Mouse (Mus musculus) hindbrain, postnatal 0 days (tissue): Measurements from ENCODE around the gene Psmb7. TPM values are rescaled to one million over a fixed set of nuclear protein-coding genes. Genes with fewer than 3 reads are reported as not detected.

Experiments used
- ATAC-seq: fragments of 200-750 bp; cut with Nextera tagmentation; 2 replicates; pipeline ENCODE4 v1.8.0; 2017; ENCODE audit warnings: mild to moderate bottlenecking, moderate TSS enrichment, moderate library complexity
- DNase-seq: peaks from one replicate; pipeline ENCODE4 v3.0.0-alpha.2; 2015; ENCODE audit warnings: low spot score
- H3K27ac ChIP-seq: fragments of 300-500 bp; sonication (generic); 2 replicates; pipeline ENCODE4 v1.5.1; 2014; ENCODE audit warnings: mild to moderate bottlenecking
- H3K27me3 ChIP-seq: fragments of 300-500 bp; sonication (generic); 2 replicates; pipeline ENCODE4 v1.6.1; 2014; ENCODE audit warnings: low read length, mixed read lengths; ENCODE audit not compliant: insufficient read depth
- H3K36me3 ChIP-seq: fragments of 300-500 bp; sonication (generic); 2 replicates; pipeline ENCODE4 v1.6.1; 2014; ENCODE audit warnings: low read length, mixed read lengths; ENCODE audit not compliant: insufficient read depth
- H3K4me1 ChIP-seq: fragments of 300-500 bp; sonication (generic); 2 replicates; pipeline ENCODE4 v1.6.1; 2014; ENCODE audit warnings: antibody characterized with exemption, low read length, mixed read lengths; ENCODE audit not compliant: insufficient read depth
- H3K4me2 ChIP-seq: fragments of 300-500 bp; sonication (generic); 2 replicates; pipeline ENCODE4 v1.6.1; 2014; ENCODE audit warnings: low read depth, mild to moderate bottlenecking, low read length, moderate library complexity, mixed read lengths
- H3K4me3 ChIP-seq: fragments of 300-500 bp; sonication (generic); 2 replicates; pipeline ENCODE4 v1.5.1; 2014; ENCODE audit warnings: low read length
- H3K9ac ChIP-seq: fragments of 300-500 bp; sonication (generic); replicated peaks from 2 replicates; pipeline ENCODE4 v1.6.1; 2014; ENCODE audit warnings: mild to moderate bottlenecking, low read length, moderate library complexity, mixed read lengths
- H3K9me3 ChIP-seq: fragments of 300-500 bp; sonication (generic); 2 replicates; pipeline ENCODE4 v1.6.1; 2016; ENCODE audit warnings: low read length, mixed read lengths
- CTCF ChIP-seq: IDR thresholded peaks from 2 replicates; pipeline ENCODE4 v1.5.1; 2016; ENCODE audit warnings: antibody characterized with exemption, control low read depth, low read depth
- WGBS: fragments of 180-500 bp; shearing (Covaris S2); extraction: QIAGEN DNeasy Blood & Tissue Kit; methylation state at CpG from one replicate; pipeline ENCODE4 v1.1.7; 2014; 5-methylcytosine and 5-hydroxymethylcytosine counted together
- polyA plus RNA-seq: library from polyadenylated mRNA; unstranded; fragments of >200 nt; fragmentation: Nextera tagmentation; extraction: Ambion mirVana; gene quantifications from 2 replicates; pipeline ENCODE4 v1.2.1, GENCODE M21; 2015
- total RNA-seq: library from RNA; depleted of rRNA; stranded (reverse); fragments of >200 nt; gene quantifications from 2 replicates; pipeline ENCODE4 v1.2.3, GENCODE M21; 2014

Gene Psmb7
- total and polyA plus RNA-seq, 2 experiments from 2014 or later: 178 to 300 TPM

GRCm38 (mm10) chr2:38645936-38646335 lies 2.0 kb upstream of the Psmb7 start:
- WGBS: 0% methylated on average over 3 of the region's 3 CpGs
- Histone ChIP-seq H3K4me3 (no peak overlapping the region), H3K27me3 (no peaks in the 10 kb centered on the region), H3K9me3 (no peaks in the 10 kb centered on the region), H3K27ac (no peak overlapping the region), H3K4me2 (no peak overlapping the region), H3K4me1 (0 out of 2 replicates have a peak, but pooled peaks cover 6% of the 10 kb centered on the region), H3K36me3 (0 out of 2 replicates have a peak, but pooled peaks cover 4% of the 10 kb centered on the region), H3K9ac (no peak overlapping the region)
- peak; percentile 78 for TF ChIP-seq CTCF
- peak; percentile 84 for DNase-seq
- peak; percentile 69 for ATAC-seq

DNA sequence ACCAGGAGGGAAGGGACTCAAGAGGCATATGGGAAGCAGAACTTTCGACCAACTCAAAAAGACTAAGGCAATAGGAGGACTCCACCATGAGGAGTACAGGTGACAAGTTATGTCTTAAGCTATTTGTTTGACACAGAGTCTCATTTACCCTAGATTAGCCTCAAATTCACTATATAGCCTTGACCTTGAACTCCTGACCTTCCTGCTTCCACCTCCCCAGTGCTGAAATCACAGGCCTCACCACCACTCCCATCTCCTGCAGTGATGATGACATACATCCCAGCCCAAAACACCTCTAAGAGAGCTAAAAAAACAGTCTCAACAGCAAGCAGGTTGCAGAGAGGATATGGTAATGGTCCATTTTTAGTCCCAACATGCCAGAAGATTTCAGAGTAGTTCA lies 2.1 kb downstream of the Psmb7 start:
- H3K4me2 ChIP-seq: no peak overlapping the region
- DNase-seq (no peak), ATAC-seq (no peak)
- H3K4me1 ChIP-seq: no peaks in the 10 kb centered on the region
- no peak overlapping the region for H3K9ac ChIP-seq
- no peak for TF ChIP-seq CTCF
- no peaks in the 10 kb centered on the region for H3K27me3 ChIP-seq
- H3K27ac ChIP-seq: no peak overlapping the region
- WGBS: 97% methylated on average over 1 of the region's 1 CpGs
- no peaks in the 10 kb centered on the region for H3K9me3 ChIP-seq
- H3K36me3 ChIP-seq: peaks cover 25% of the 10 kb centered on the region
- H3K4me3 ChIP-seq: no peak overlapping the region

DNA sequence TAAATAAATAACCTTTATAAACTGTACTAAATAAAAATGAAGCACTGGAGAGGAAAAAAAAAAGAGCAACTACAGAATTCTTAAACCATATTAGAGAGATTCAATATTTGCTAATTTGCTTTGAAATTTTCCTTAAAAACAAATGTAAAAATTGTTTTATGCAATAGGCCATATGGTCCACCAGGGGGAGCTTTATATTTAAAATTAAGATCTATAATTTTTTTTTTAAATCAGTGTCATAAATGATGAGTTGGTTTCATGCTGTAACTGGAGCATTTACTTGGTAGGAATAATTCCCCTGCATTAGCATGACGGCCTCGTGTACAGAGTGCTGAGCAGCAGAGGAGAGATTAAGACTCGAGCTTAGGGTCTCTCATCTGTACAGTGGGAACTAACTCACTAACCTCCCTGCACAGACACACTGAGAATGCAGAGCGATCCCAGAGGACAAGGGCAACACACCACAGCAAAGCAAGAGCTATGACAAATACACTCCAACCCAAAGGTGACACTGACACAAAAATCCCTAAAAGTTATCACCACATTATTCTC lies 6.1 kb downstream of the Psmb7 start:
- Histone ChIP-seq H3K4me1 (no peaks in the 10 kb centered on the region), H3K27ac (no peak overlapping the region), H3K9me3 (no peaks in the 10 kb centered on the region), H3K36me3 (peaks cover 51% of the 10 kb centered on the region), H3K27me3 (no peaks in the 10 kb centered on the region), H3K9ac (no peak overlapping the region), H3K4me2 (no peak overlapping the region), H3K4me3 (no peak overlapping the region)
- DNase-seq: peak; percentile 40
- TF ChIP-seq CTCF: peak; percentile 46
- WGBS: 74% methylated on average over 4 of the region's 4 CpGs
- ATAC-seq: no peak

GRCm38 (mm10) chr2:38630574-38630973 lies 13.3 kb downstream of the Psmb7 start:
- TF ChIP-seq CTCF: no peak

DNA sequence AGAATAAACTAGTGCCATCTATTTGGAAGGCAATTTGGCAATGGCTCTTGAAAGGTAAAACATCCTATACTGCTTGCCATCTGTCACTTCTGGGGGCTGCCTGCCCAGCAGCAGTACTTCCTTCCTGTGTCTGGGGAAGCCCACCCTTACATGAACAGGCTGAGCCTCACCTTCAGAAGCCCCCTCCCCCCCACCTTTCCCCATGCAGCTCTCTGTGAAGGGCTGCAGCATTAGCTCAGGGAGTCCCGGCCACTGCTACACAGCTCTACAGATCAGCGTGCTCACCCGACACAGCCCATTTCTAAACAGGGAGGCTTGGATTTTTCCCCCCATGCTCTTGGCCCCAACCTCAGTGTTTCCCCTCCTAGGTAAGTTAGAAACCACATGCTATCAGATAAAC lies 14.4 kb downstream of the Psmb7 start:
- Histone ChIP-seq H3K36me3 (peaks cover 44% of the 10 kb centered on the region), H3K4me3 (no peak overlapping the region), H3K27me3 (no peaks in the 10 kb centered on the region), H3K4me2 (no peak overlapping the region), H3K4me1 (no peaks in the 10 kb centered on the region), H3K27ac (no peak overlapping the region), H3K9ac (no peak overlapping the region), H3K9me3 (no peaks in the 10 kb centered on the region)
- DNase-seq (no peak), ATAC-seq (no peak)
- no peak for TF ChIP-seq CTCF
- 97% methylated on average over 3 of the region's 3 CpGs for WGBS

More at GRCm38 (mm10) chr2:38630574-38630973, 13.3 kb downstream of the Psmb7 start:
- Histone ChIP-seq H3K27me3 (no peaks in the 10 kb centered on the region), H3K9me3 (no peaks in the 10 kb centered on the region), H3K36me3 (peaks cover 50% of the 10 kb centered on the region), H3K4me1 (no peaks in the 10 kb centered on the region), H3K4me2 (no peak overlapping the region), H3K4me3 (no peak overlapping the region), H3K27ac (no peak overlapping the region), H3K9ac (no peak overlapping the region)
- DNase-seq (no peak), ATAC-seq (no peak)
- WGBS: 86% methylated on average over 2 of the region's 2 CpGs

DNA sequence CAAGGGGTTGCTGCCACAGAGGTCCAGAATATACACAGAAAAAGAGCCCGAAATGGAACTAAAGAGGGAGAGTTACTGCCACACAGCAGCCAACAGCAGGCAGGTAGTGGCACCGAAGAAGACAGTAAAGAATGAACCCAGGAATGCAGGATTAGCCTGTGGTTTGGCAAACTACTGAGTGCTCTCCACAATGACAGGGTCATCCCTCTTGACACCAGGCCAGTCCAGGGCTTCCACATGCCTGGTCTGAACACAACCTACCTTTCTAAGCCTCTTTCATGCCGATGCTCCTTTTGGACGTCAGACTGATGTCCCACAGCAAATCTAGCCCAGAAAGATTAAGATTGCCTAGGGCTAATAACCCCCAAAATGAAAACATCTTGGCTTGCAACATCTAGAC lies 15.1 kb downstream of the Psmb7 start:
- ATAC-seq: no peak
- Histone ChIP-seq H3K27ac (no peak overlapping the region), H3K27me3 (no peaks in the 10 kb centered on the region), H3K4me1 (no peaks in the 10 kb centered on the region), H3K9ac (no peak overlapping the region), H3K36me3 (peaks cover 38% of the 10 kb centered on the region), H3K9me3 (no peaks in the 10 kb centered on the region), H3K4me2 (no peak overlapping the region), H3K4me3 (no peak overlapping the region)
- no peak for TF ChIP-seq CTCF
- 91% methylated on average over 4 of the region's 4 CpGs for WGBS
- no peak for DNase-seq

- WGBS: 84% methylated on average over 8 of the region's 8 CpGs
- no peaks in the 10 kb centered on the region for H3K27me3 ChIP-seq
- no peaks in the 10 kb centered on the region for H3K9me3 ChIP-seq
- H3K4me3 ChIP-seq: no peak overlapping the region
- TF ChIP-seq CTCF: no peak
- no peak overlapping the region for H3K9ac ChIP-seq
- no peaks in the 10 kb centered on the region for H3K4me1 ChIP-seq
- ATAC-seq (no peak), DNase-seq (no peak)
- H3K4me2 ChIP-seq: no peak overlapping the region
- H3K36me3 ChIP-seq: peaks cover 10% of the 10 kb centered on the region; the same call in 1 of the 2 replicates
- no peak overlapping the region for H3K27ac ChIP-seq
These were observed 19.9 kb downstream of the Psmb7 start for GRCm38 (mm10) chr2:38623821-38624590.
